Mouse (Mus musculus) E14TG2a.4 (cell line): Measurements from ENCODE around the gene Rtel1.

ENCODE experiments used
- H3K27me3 ChIP-seq: 2 replicates; pipeline ENCODE4 v1.6.1; 2014; ENCODE audit warnings: low read length, control low read depth; ENCODE audit not compliant: insufficient read depth
- H3K36me3 ChIP-seq: 2 replicates; pipeline ENCODE4 v1.6.1; 2014; ENCODE audit warnings: low read length, control low read depth; ENCODE audit not compliant: insufficient read depth
- H3K4me1 ChIP-seq: replicated peaks from 2 replicates; pipeline ENCODE4 v1.6.1; 2014; ENCODE audit warnings: low read depth, low read length, control low read depth
- H3K4me3 ChIP-seq: replicated peaks from 2 replicates; pipeline ENCODE4 v1.5.1; 2014; ENCODE audit warnings: mild to moderate bottlenecking, low read length
- H3K9me3 ChIP-seq: 2 replicates; pipeline ENCODE4 v1.6.1; 2014; ENCODE audit warnings: low read length, control low read depth
- CTCF ChIP-seq: conservative IDR thresholded peaks from 2 replicates; pipeline ENCODE4 v1.5.1; 2014; ENCODE audit warnings: low read length
- NANOG ChIP-seq: IDR thresholded peaks from 2 replicates; pipeline ENCODE4 v1.6.1; 2014; ENCODE audit warnings: borderline replicate concordance, low read length, mixed read lengths
- POU5F1 ChIP-seq: IDR thresholded peaks from 2 replicates; pipeline ENCODE4 v1.6.1; 2014; ENCODE audit warnings: low read length, borderline replicate concordance

The Rtel1 gene

DNA sequence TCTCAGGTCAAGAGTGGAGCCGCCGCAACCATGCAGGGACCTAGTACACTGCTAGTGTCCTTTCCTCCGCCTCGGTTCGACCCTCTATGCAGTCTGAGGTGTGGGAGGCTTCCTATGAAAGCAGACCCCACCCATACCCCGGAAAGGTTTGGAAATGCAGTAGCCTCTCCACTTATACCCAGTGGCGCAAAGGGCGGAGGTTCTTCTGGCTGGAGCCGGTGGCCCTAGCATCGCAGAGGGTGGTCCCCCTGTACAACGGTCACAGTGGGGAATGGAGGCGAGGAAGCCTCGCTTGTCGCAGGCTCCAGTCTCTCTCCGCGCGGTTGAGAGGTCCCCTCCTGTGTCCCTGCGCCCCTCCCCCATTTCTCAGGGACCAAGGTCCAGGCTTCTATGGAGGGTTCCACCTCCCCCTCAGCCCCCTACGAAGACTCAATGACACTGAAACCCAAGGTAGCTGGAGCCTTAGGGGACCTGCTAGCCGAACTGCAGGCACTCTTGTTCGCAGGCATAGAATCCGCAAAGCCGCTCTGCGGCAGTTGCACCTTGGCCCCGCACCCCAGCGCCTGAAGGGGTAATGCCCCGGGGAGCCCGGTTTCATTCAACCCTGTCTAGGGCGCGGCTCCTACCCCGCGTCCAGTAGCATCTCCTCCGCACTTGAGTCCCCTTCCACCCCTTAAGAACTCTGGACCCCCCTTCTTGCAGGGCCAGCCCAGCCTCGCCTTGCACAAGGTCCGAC lies 6.0 kb upstream of the Rtel1 start:
- Histone ChIP-seq H3K9me3 (no peaks in the 10 kb centered on the region), H3K4me3 (peak overlapping the region; percentile 82), H3K4me1 (peaks cover 42% of the 10 kb centered on the region), H3K27me3 (peaks cover 15% of the 10 kb centered on the region), H3K36me3 (0 out of 2 replicates have a peak, but pooled peaks cover 3% of the 10 kb centered on the region)
- TF ChIP-seq CTCF, result no peak

DNA sequence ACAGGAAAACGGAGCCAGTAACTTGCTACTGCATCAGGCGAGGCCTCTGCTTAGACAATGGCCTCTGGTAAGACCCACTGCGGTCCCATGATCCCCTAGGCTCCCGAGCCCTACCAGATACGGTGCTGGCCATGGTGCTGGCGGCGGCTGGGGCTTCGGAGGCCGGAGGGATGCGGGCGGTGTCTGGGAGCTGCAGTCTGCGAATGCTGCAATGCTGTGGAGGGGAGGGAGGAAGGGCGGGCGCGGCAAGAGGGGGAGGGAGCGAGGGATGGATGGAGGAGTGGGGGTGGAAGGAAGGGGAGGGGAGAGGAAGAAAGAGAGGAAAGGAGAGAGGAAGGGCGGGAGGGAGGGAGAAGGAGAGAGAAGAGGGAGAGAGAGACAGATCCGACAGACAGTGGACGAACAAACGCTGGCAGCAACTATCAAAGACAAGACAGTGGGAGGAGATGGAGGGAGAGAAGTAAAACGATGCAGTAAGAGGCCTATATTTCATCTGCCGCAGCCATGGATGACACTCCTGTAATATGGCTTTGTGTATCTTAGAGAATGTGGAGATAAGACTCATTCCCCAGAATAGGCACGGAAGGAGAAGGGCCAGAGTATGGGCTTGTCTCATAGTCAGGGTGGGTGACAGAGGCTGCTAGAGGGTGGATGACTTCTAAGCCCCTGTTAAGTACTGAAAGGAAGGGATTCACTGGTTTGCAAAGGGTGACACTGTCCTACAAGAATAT lies 5.3 kb upstream of the Rtel1 start, which contains the start of gene Stmn3:
TSS of gene Stmn3 (minus strand) at position 421 of the 731 bp plus-strand sequence.
- peaks cover 45% of the 10 kb centered on the region for H3K4me1 ChIP-seq
- TF ChIP-seq NANOG, result no peak
- no peak for TF ChIP-seq CTCF
- TF ChIP-seq POU5F1, result no peak
- peak within 1 kb of the TSS; percentile 82 for H3K4me3 ChIP-seq
- H3K36me3 ChIP-seq, result no peaks in the 10 kb centered on the region
- peaks cover 10% of the 10 kb centered on the region for H3K27me3 ChIP-seq
- H3K9me3 ChIP-seq, result no peaks in the 10 kb centered on the region

DNA sequence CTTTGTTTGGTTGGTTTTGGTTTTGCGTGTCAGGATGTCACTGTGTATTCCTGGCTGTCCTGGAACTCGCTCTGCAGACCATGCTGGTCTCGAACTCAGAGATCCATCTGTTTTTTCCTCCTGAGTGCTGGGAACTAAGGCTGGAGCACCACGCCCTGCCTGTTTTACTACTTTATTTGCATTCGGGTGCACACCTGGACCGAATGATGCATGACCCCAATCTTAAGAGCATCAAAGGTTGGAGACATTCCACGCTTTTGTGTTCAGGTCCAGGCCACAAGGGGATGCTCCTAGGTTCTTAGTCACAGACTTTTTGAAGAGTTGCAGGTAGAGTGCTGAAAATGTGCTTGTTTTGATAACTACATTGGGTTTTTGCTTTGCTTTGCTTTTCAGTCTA lies 562 bp downstream of the Rtel1 start:
- H3K9me3 ChIP-seq, result no peaks in the 10 kb centered on the region
- TF ChIP-seq POU5F1 (no peak), NANOG (no peak), CTCF (no peak)

DNA sequence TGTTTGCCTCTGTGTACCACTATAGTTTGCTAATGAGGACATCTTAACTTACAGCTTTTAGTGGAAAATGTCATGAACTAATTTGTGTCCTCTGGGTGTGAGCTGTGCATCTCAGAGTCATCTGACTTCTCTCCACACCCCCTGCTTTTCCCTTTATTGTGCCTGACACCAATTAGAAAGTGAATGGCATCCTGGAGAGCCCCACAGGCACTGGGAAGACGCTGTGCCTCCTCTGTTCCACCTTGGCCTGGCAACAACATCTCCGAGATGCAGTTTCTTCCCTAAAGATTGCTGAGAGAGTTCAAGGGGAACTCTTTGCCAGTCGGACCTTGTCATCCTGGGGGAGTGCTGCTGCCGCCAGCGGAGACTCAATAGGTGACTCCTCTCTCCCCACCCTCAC lies 2.6 kb downstream of the Rtel1 start:
- Histone ChIP-seq H3K9me3 (no peaks in the 10 kb centered on the region), H3K4me3 (peak overlapping the region; percentile 49), H3K27me3 (no peaks in the 10 kb centered on the region), H3K4me1 (peaks cover 67% of the 10 kb centered on the region), H3K36me3 (peaks cover 67% of the 10 kb centered on the region)
- TF ChIP-seq CTCF (no peak), NANOG (peak; percentile 47; the same call in 1 of the 2 replicates)

More for the DNA sequence above, 562 bp downstream of the Rtel1 start:
- Histone ChIP-seq H3K27me3 (peaks cover 5% of the 10 kb centered on the region), H3K4me1 (peaks cover 61% of the 10 kb centered on the region), H3K4me3 (peak overlapping the region; percentile 88), H3K36me3 (peaks cover 46% of the 10 kb centered on the region)

DNA sequence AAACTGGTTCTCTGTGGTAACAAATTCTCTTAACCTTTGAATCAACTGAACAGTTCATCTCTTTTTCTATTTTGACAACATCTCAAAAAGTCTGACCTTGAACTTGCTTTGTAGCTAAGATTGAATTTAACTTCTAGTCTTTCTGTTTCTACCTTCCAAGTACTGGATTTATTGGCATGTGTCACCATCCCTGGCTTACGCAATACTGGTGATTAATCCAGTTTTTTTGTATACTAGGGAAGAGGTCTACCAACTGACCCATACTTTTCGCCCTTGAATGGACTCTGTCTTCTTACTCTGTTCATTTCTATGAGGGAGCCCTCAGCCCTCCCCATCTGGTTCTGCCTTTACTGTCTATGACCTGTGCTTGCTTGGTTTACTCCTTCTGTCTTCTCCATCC lies 6.6 kb downstream of the Rtel1 start:
- Histone ChIP-seq H3K4me3 (no peak overlapping the region), H3K36me3 (peaks cover 100% of the 10 kb centered on the region), H3K4me1 (peaks cover 81% of the 10 kb centered on the region), H3K27me3 (no peaks in the 10 kb centered on the region), H3K9me3 (no peaks in the 10 kb centered on the region)
- TF ChIP-seq CTCF, result no peak
- no peak for TF ChIP-seq NANOG
- TF ChIP-seq POU5F1, result no peak

DNA sequence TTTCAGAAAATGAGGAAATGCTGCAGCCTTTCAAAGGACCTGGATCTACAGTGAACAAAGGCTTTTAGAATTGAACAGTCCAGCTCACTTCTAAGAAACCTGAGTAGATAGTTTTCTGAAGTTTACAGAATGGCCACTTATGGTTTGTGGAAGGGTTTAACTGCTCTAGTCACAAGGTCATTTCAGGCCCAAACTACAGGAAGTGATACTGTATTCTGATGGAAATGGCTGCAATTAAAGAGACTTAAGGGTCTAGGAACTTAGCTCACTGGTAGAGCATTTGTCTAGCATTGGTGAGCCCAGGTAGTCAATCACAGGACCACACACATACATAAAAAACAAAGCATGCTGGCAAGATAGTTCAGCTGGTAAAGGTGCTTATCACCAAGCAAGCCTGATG lies 13.0 kb downstream of the Rtel1 start:
- H3K4me3 ChIP-seq, result no peak overlapping the region
- peaks cover 95% of the 10 kb centered on the region for H3K36me3 ChIP-seq
- TF ChIP-seq CTCF, result no peak
- peak; percentile 98 for TF ChIP-seq NANOG
- TF ChIP-seq POU5F1, result peak; percentile 29; the same call in 1 of the 2 replicates
- peaks cover 60% of the 10 kb centered on the region for H3K4me1 ChIP-seq
- no peaks in the 10 kb centered on the region for H3K27me3 ChIP-seq
- no peaks in the 10 kb centered on the region for H3K9me3 ChIP-seq

DNA sequence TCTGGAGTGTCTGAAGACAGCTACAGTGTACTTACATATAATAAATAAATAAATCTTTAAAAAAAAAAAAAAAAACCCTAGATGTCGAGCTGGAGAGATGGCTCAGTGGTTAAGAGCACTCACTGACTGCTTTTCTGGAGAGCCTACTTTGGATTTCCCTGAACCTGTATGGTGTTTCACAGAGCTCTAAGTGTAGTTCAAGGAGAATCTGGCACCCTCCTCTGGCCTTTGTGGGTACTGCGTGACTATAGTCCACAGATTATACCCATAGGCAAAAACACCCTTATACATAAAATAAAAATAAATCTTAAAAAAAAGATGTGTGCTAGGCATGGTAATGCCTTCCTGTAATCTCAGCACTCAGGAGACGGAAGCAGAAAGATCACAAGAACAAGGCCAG lies 14.5 kb downstream of the Rtel1 start:
- Histone ChIP-seq H3K4me3 (no peak overlapping the region), H3K4me1 (peaks cover 53% of the 10 kb centered on the region), H3K27me3 (no peaks in the 10 kb centered on the region), H3K36me3 (peaks cover 95% of the 10 kb centered on the region), H3K9me3 (no peaks in the 10 kb centered on the region)
- TF ChIP-seq CTCF (peak; percentile 81), NANOG (no peak), POU5F1 (no peak)

DNA sequence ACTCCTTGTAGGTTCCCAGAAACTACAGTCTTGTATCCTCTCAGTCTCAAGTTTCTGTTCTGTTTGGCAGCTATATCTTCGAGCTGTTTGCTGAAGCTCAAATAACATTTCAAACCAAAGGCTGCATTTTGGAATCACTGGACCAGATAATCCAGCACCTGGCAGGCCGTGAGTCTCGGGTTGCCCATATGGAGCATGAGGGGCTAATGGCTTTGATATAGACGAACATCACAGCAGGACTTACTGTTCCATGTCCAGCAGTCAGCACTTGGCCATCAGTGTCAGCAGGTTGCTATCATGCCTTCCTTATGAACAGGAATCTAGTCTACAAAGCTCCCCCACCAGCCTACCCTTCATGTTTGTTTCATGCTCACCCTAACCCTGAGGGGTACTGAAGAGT lies 20.9 kb downstream of the Rtel1 start:
- H3K27me3 ChIP-seq, result no peaks in the 10 kb centered on the region
- peaks cover 6% of the 10 kb centered on the region for H3K4me1 ChIP-seq
- H3K9me3 ChIP-seq, result no peaks in the 10 kb centered on the region
- no peak for TF ChIP-seq CTCF
- TF ChIP-seq POU5F1, result no peak
- TF ChIP-seq NANOG, result no peak
- H3K36me3 ChIP-seq, result peaks cover 95% of the 10 kb centered on the region
- no peak overlapping the region for H3K4me3 ChIP-seq

DNA sequence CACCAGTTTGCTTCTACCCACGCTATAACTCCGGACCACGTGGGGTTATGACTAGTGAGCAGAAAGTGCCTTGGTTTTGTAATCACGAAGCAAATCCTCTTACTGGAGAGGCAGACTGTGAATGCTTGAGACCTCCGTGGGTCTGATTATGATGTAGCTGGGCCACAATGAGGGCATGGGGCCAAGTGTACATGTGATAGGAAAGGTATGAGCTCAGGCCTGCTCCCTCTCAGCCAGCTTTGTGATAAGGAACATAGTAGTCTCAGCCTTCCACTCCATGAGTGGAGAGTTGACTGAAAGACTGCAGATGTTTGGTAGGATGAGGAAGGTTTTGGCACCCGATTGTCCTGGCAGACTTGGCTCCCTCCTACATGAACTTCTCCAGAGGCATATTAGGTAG lies 23.2 kb downstream of the Rtel1 start:
- H3K9me3 ChIP-seq, result no peaks in the 10 kb centered on the region
- no peak overlapping the region for H3K4me3 ChIP-seq
- TF ChIP-seq NANOG (no peak), POU5F1 (no peak), CTCF (no peak)
- peaks cover 95% of the 10 kb centered on the region for H3K36me3 ChIP-seq
- peaks cover 12% of the 10 kb centered on the region for H3K4me1 ChIP-seq
- H3K27me3 ChIP-seq, result no peaks in the 10 kb centered on the region
